Mouse (Mus musculus) thymus, adult 2 months (tissue): Measurements from ENCODE around the gene Wiz.

Experiments
- CTCF ChIP-seq: fragments of 200-500 bp; IDR thresholded peaks from 2 replicates; pipeline ENCODE4 v1.5.1; 2012; ENCODE audit warnings: mild to moderate bottlenecking, control low read depth, low read length, moderate library complexity, borderline replicate concordance; ENCODE audit not compliant: control insufficient read depth, poor library complexity, insufficient read depth; ENCODE audit errors: extremely low read depth
- POLR2A ChIP-seq: fragments of 200-500 bp; IDR thresholded peaks from 2 replicates; pipeline ENCODE4 v1.6.1; 2012; ENCODE audit warnings: mild to moderate bottlenecking, low read length, control low read depth, moderate library complexity; ENCODE audit not compliant: control insufficient read depth, poor library complexity, insufficient read depth; ENCODE audit errors: extremely low read depth

- TF ChIP-seq CTCF, result no peak
- TF ChIP-seq POLR2A, result no peak
These were observed 45.9 kb upstream of the Wiz start for GRCm38 (mm10) chr17:32435151-32435550.
